Mouse (Mus musculus) MEL (cell line): Measurements from ENCODE around the gene Atxn7l3b. TPM values are rescaled to one million over a fixed set of nuclear protein-coding genes. Genes with fewer than 3 reads are reported as not detected.

Experiments used
- DNase-seq: peaks from one replicate; pipeline ENCODE4 v3.0.0; 2011; ENCODE audit warnings: low read depth, low spot score
- H3K27ac ChIP-seq: 2 replicates; pipeline ENCODE4 v1.5.1; 2012; ENCODE audit warnings: low read depth, mild to moderate bottlenecking, control low read depth, low read length, moderate library complexity; ENCODE audit not compliant: control insufficient read depth
- H3K27me3 ChIP-seq, 2 experiments: fragments of 150-350 bp in 1 of 2; sonication (generic) in 1 of 2; 2 replicates each; pipeline ENCODE4 v1.6.1; 2012; ENCODE audit warnings: low read length in 2 of 2, mild to moderate bottlenecking in 2 of 2, improper control_type of control experiment in 1 of 2, moderate library complexity in 1 of 2; ENCODE audit not compliant: insufficient read depth in 2 of 2, control insufficient read depth in 1 of 2
- H3K36me3 ChIP-seq, 2 experiments: 2 replicates each; pipeline ENCODE4 v1.6.1; 2012 to 2014; ENCODE audit warnings: low read length in 2 of 2, improper control_type of control experiment in 1 of 2, inconsistent platforms in 1 of 2, mild to moderate bottlenecking in 1 of 2; ENCODE audit not compliant: insufficient read depth in 2 of 2, control insufficient read depth in 1 of 2
- H3K4me1 ChIP-seq, 2 experiments: fragments of 150-350 bp in 1 of 2; sonication (generic) in 1 of 2; 2 replicates each; pipeline ENCODE4 v1.6.1; 2012; ENCODE audit warnings: low read length in 2 of 2, improper control_type of control experiment in 1 of 2, mild to moderate bottlenecking in 1 of 2; ENCODE audit not compliant: insufficient read depth in 2 of 2, control insufficient read depth in 1 of 2
- H3K4me3 ChIP-seq, 2 experiments: fragments of 150-350 bp in 1 of 2; sonication (generic) in 1 of 2; 2 replicates each; pipeline ENCODE4 v1.5.1; 2012; ENCODE audit warnings: low read depth in 2 of 2, low read length in 2 of 2, mild to moderate bottlenecking in 2 of 2, moderate library complexity in 2 of 2, control low read depth in 1 of 2, improper control_type of control experiment in 1 of 2; ENCODE audit not compliant: control insufficient read depth in 1 of 2, insufficient read depth in 1 of 2
- H3K79me2 ChIP-seq: 2 replicates; pipeline ENCODE4 v1.6.1; 2012; ENCODE audit warnings: mild to moderate bottlenecking, low read length, moderate library complexity; ENCODE audit not compliant: control insufficient read depth, poor library complexity, insufficient read depth
- H3K9ac ChIP-seq: 2 replicates; pipeline ENCODE4 v1.6.1; 2012; ENCODE audit warnings: low read depth, mild to moderate bottlenecking, control low read depth, low read length, moderate library complexity; ENCODE audit not compliant: control insufficient read depth, poor library complexity, severe bottlenecking
- H3K9me3 ChIP-seq: fragments of 150-350 bp; sonication (generic); replicated peaks from 2 replicates; pipeline ENCODE4 v1.6.1; 2012; ENCODE audit warnings: mild to moderate bottlenecking, low read length, improper control_type of control experiment, moderate library complexity; ENCODE audit not compliant: insufficient read depth
- BHLHE40 ChIP-seq: IDR thresholded peaks from 2 replicates; pipeline ENCODE4 v1.6.1; 2012; ENCODE audit warnings: low read depth, mild to moderate bottlenecking, inconsistent platforms, low read length, improper control_type of control experiment, borderline replicate concordance
- CHD1 ChIP-seq: IDR thresholded peaks from 2 replicates; pipeline ENCODE4 v1.6.1; 2012; ENCODE audit warnings: low read depth, mild to moderate bottlenecking, inconsistent platforms, low read length, improper control_type of control experiment
- CHD2 ChIP-seq: IDR thresholded peaks from 2 replicates; pipeline ENCODE4 v1.6.1; 2011; ENCODE audit warnings: low read length, improper control_type of control experiment
- CTCF ChIP-seq, 3 experiments: IDR thresholded peaks in 2 of 3; conservative IDR thresholded peaks in 1 of 3; 2 replicates each; pipeline ENCODE4 v1.5.1; 2011 to 2012; ENCODE audit warnings: low read length in 3 of 3, low read depth in 2 of 3, mild to moderate bottlenecking in 2 of 3, improper control_type of control experiment in 1 of 3, inconsistent platforms in 1 of 3, mixed read lengths in 1 of 3, moderate library complexity in 1 of 3; ENCODE audit not compliant: control insufficient read depth in 1 of 3, insufficient read depth in 1 of 3, poor library complexity in 1 of 3, severe bottlenecking in 1 of 3
- E2F4 ChIP-seq: IDR thresholded peaks from 2 replicates; pipeline ENCODE4 v1.6.1; 2011; ENCODE audit warnings: low read depth, low read length, improper control_type of control experiment, borderline replicate concordance
- ELF1 ChIP-seq: IDR thresholded peaks from 2 replicates; pipeline ENCODE4 v1.6.1; 2014; ENCODE audit warnings: low read depth, mild to moderate bottlenecking, inconsistent platforms, low read length, improper control_type of control experiment, moderate library complexity
- EP300 ChIP-seq, 2 experiments: IDR thresholded peaks; 2 replicates each; pipeline ENCODE4 v1.6.1; 2011; ENCODE audit warnings: improper control_type of control experiment in 2 of 2, low read length in 2 of 2, low read depth in 1 of 2, mild to moderate bottlenecking in 1 of 2
- ETS1 ChIP-seq: IDR thresholded peaks from 2 replicates; pipeline ENCODE4 v1.6.1; 2012; ENCODE audit warnings: low read depth, mild to moderate bottlenecking, inconsistent platforms, low read length, improper control_type of control experiment, moderate library complexity
- GABPA ChIP-seq: IDR thresholded peaks from 2 replicates; pipeline ENCODE4 v1.6.1; 2012; ENCODE audit warnings: low read depth, mild to moderate bottlenecking, inconsistent platforms, low read length, improper control_type of control experiment, moderate library complexity
- GATA1 ChIP-seq: IDR thresholded peaks from 2 replicates; pipeline ENCODE4 v1.6.1; 2011; ENCODE audit warnings: low read depth, low read length, improper control_type of control experiment
- HCFC1 ChIP-seq: IDR thresholded peaks from 2 replicates; pipeline ENCODE4 v1.6.1; 2012; ENCODE audit warnings: low read depth, mild to moderate bottlenecking, inconsistent platforms, low read length, improper control_type of control experiment, moderate library complexity
- KAT2A ChIP-seq: conservative IDR thresholded peaks from 2 replicates; pipeline ENCODE4 v1.6.1; 2012; ENCODE audit warnings: low read depth, low read length, improper control_type of control experiment, inconsistent platforms
- MAFK ChIP-seq: IDR thresholded peaks from 2 replicates; pipeline ENCODE4 v1.6.1; 2011; ENCODE audit warnings: low read depth, mild to moderate bottlenecking, low read length, improper control_type of control experiment, borderline replicate concordance
- MAZ ChIP-seq: IDR thresholded peaks from 2 replicates; pipeline ENCODE4 v1.6.1; 2012; ENCODE audit warnings: low read depth, mild to moderate bottlenecking, inconsistent platforms, low read length, improper control_type of control experiment
- MEF2A ChIP-seq: IDR thresholded peaks from 2 replicates; pipeline ENCODE4 v1.6.1; 2014; ENCODE audit warnings: low read depth, mild to moderate bottlenecking, inconsistent platforms, low read length, improper control_type of control experiment; ENCODE audit not compliant: poor library complexity, insufficient replicate concordance, severe bottlenecking; ENCODE audit errors: extremely low read depth
- MYB ChIP-seq: IDR thresholded peaks from 2 replicates; pipeline ENCODE4 v1.6.1; 2011; ENCODE audit warnings: mild to moderate bottlenecking, low read depth, low read length, improper control_type of control experiment
- MYC ChIP-seq: IDR thresholded peaks from 2 replicates; pipeline ENCODE4 v1.6.1; 2011; ENCODE audit warnings: low read depth, mild to moderate bottlenecking, low read length, improper control_type of control experiment, moderate library complexity
- NELFE ChIP-seq: IDR thresholded peaks from 2 replicates; pipeline ENCODE4 v1.6.1; 2011; ENCODE audit warnings: low read depth, low read length, improper control_type of control experiment
- NRF1 ChIP-seq: IDR thresholded peaks from 2 replicates; pipeline ENCODE4 v1.6.1; 2014; ENCODE audit warnings: low read depth, mild to moderate bottlenecking, inconsistent platforms, low read length, improper control_type of control experiment, moderate library complexity; ENCODE audit not compliant: poor library complexity, insufficient read depth, severe bottlenecking
- POLR2A ChIP-seq, 2 experiments: IDR thresholded peaks; 2 replicates each; pipeline ENCODE4 v1.6.1; 2011 to 2012; ENCODE audit warnings: low read length in 2 of 2, mild to moderate bottlenecking in 2 of 2, control low read depth in 1 of 2, improper control_type of control experiment in 1 of 2, low read depth in 1 of 2, moderate library complexity in 1 of 2; ENCODE audit not compliant: control insufficient read depth in 1 of 2, insufficient read depth in 1 of 2, poor library complexity in 1 of 2
- POLR2AphosphoS2 ChIP-seq: IDR thresholded peaks from 2 replicates; pipeline ENCODE4 v1.6.1; 2011; ENCODE audit warnings: low read length, improper control_type of control experiment
- POLR2AphosphoS5 ChIP-seq: IDR thresholded peaks from 2 replicates; pipeline ENCODE4 v1.6.1; 2012; ENCODE audit warnings: low read depth, borderline replicate concordance, mild to moderate bottlenecking, inconsistent platforms, low read length, moderate library complexity, mixed read lengths
- RAD21 ChIP-seq: IDR thresholded peaks from 2 replicates; pipeline ENCODE4 v1.6.1; 2011; ENCODE audit warnings: mild to moderate bottlenecking, low read depth, low read length, improper control_type of control experiment
- RCOR1 ChIP-seq: IDR thresholded peaks from 2 replicates; pipeline ENCODE4 v1.6.1; 2012; ENCODE audit warnings: low read depth, mild to moderate bottlenecking, inconsistent platforms, low read length, improper control_type of control experiment
- USF1 ChIP-seq: IDR thresholded peaks from 2 replicates; pipeline ENCODE4 v1.6.1; 2014; ENCODE audit warnings: low read depth, mild to moderate bottlenecking, inconsistent platforms, low read length, improper control_type of control experiment, moderate library complexity
- ZC3H11A ChIP-seq: IDR thresholded peaks from 2 replicates; pipeline ENCODE4 v1.6.1; 2012; ENCODE audit warnings: low read depth, mild to moderate bottlenecking, inconsistent platforms, low read length, improper control_type of control experiment
- ZKSCAN1 ChIP-seq: IDR thresholded peaks from 2 replicates; pipeline ENCODE4 v1.6.1; 2012; ENCODE audit warnings: low read depth, mild to moderate bottlenecking, inconsistent platforms, low read length, improper control_type of control experiment, moderate library complexity
- ZMIZ1 ChIP-seq: IDR thresholded peaks from 2 replicates; pipeline ENCODE4 v1.6.1; 2012; ENCODE audit warnings: low read depth, mild to moderate bottlenecking, inconsistent platforms, low read length, improper control_type of control experiment, moderate library complexity
- ZNF384 ChIP-seq: IDR thresholded peaks from 2 replicates; pipeline ENCODE4 v1.6.1; 2012; ENCODE audit warnings: low read depth, mild to moderate bottlenecking, inconsistent platforms, low read length, improper control_type of control experiment
- polyA plus RNA-seq, 2 experiments: library from polyadenylated mRNA; stranded (reverse) in 1 of 2; unstranded in 1 of 2; fragments of >175 nt in 1 of 2; fragments of >200 nt in 1 of 2; gene quantifications; 2 replicates each; pipeline versions ENCODE4 v1.2.1 to v1.2.4; 2012; ENCODE audit warnings: low replicate concordance in 2 of 2, low read depth in 1 of 2; ENCODE audit not compliant: insufficient read length in 2 of 2, insufficient read depth in 1 of 2, missing spikeins in 1 of 2
- total RNA-seq: library from RNA; depleted of rRNA; stranded (reverse); fragments of 300-350 nt; gene quantifications from 2 replicates; pipeline ENCODE4 v1.2.3, GENCODE M21; 2012

The Atxn7l3b gene
- total and polyA plus RNA-seq, 3 experiments = 37.3 to 60.7 TPM; not detected in 1

DNA sequence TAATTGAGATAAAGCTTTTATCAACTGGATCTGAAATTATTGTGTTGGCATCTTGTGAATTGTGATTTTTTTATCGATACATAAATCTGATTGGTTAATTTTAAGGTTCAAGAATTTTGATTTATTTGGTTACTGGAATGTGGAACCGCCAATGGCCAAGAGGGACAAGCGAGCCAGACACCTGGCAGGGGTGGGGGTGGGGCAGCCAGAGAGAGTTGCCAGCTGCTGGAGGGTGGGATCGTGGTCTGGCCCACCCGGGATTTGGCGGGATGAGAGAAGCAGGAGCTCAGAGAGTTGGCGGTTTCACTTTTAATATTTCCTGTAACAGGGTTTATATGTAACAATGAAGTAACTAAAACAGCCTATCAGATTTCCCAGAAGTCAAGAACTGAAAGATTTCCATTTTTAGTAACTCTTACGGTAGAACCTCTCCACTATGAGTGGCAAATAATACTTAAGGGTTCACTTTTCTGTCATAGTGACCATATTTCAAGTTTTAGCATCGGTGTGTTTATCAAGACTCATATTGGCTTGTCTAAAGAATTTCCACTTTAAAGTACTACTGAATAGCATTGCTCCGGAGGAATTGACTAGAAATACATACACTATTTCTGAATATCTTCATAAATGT lies 35.1 kb downstream of the Atxn7l3b start:
- TF ChIP-seq POLR2AphosphoS5 = no peak
- TF ChIP-seq ZKSCAN1 = no peak
- TF ChIP-seq RCOR1 = no peak
- TF ChIP-seq GABPA = no peak
- TF ChIP-seq GATA1 = no peak
- no peak for TF ChIP-seq CHD2
- TF ChIP-seq POLR2AphosphoS2 = no peak
- no peak for TF ChIP-seq NRF1
- TF ChIP-seq HCFC1 = no peak
- TF ChIP-seq MEF2A = no peak
- TF ChIP-seq MYB = no peak
- no peak for TF ChIP-seq MAZ
- TF ChIP-seq RAD21 = no peak
- TF ChIP-seq E2F4 = no peak
- TF ChIP-seq, all 39 proteins: peak for 0
- Histone ChIP-seq H3K79me2 (no peaks in the 10 kb centered on the region), H3K36me3 (no peaks in the 10 kb centered on the region), H3K9me3 (no peaks in the 10 kb centered on the region), H3K27ac (no peak overlapping the region), H3K4me1 (no peaks in the 10 kb centered on the region), H3K4me3 (no peak overlapping the region), H3K9ac (no peak overlapping the region), H3K27me3 (no peaks in the 10 kb centered on the region)
- no peak for DNase-seq

DNA sequence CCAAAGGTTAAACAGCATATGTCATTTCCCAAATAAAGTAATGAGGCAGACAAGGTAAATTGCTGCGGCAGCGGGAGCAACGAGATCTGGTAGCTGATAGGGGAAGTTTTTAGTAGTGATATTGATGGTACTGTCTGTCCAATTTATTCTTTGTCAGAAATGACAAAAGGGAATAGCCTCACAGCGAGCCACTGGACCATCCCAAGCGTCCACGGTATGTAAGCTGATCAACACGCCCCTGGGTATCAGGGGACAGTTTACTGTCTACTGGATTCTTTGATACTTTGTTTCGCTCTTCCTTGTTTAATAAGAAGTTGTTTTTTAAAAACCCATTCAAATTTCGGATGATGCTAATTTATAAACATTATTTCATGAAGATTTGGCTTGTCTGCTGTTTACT lies 44.7 kb downstream of the Atxn7l3b start:
- no peaks in the 10 kb centered on the region for H3K36me3 ChIP-seq
- no peaks in the 10 kb centered on the region for H3K79me2 ChIP-seq
- TF ChIP-seq ELF1 (no peak), MAZ (no peak), RCOR1 (no peak), MYC (no peak), EP300 (IDR thresholded peaks at IDR 0.05; ENCODE audit: low read depth in 1 of 2, low read length in 2 of 2) (no peak), NELFE (no peak), KAT2A (no peak), GATA1 (no peak), MYB (no peak), HCFC1 (no peak), POLR2A (IDR thresholded peaks at IDR 0.05; ENCODE audit: control insufficient read depth in 1 of 2, insufficient read depth in 1 of 2, low read depth in 1 of 2, low read length in 2 of 2, poor library complexity in 1 of 2) (no peak), CHD1 (no peak), BHLHE40 (no peak), CTCF (IDR thresholded peaks at IDR 0.05 in 2 of 3, conservative IDR thresholded peaks at IDR 0.05 in 1 of 3; ENCODE audit: control insufficient read depth in 1 of 3, insufficient read depth in 1 of 3, low read depth in 2 of 3, low read length in 3 of 3, poor library complexity in 1 of 3, severe bottlenecking in 1 of 3) (no peak), ZNF384 (no peak), USF1 (no peak), MAFK (no peak), ETS1 (no peak), ZC3H11A (no peak), ZMIZ1 (no peak)
- H3K4me1 ChIP-seq = no peaks in the 10 kb centered on the region
- H3K27me3 ChIP-seq = no peaks in the 10 kb centered on the region
- H3K9me3 ChIP-seq = no peaks in the 10 kb centered on the region
- no peak for DNase-seq
- H3K4me3 ChIP-seq = no peak overlapping the region
- H3K27ac ChIP-seq = no peak overlapping the region
- no peak overlapping the region for H3K9ac ChIP-seq
